Mouse (Mus musculus) liver, embryonic 14.5 days (tissue): ENCODE results near the gene Ctcf.

Experiments used
- CTCF ChIP-seq: IDR thresholded peaks from 2 replicates; pipeline ENCODE4 v1.5.1; 2016; ENCODE audit warnings: antibody characterized with exemption, low read depth, control low read depth
- EP300 ChIP-seq: IDR thresholded peaks from 2 replicates; pipeline ENCODE4 v1.6.1; 2016; ENCODE audit warnings: antibody characterized with exemption, low read depth

- TF ChIP-seq CTCF (no peak), EP300 (no peak)
These were observed 83.3 kb downstream of the Ctcf start for GRCm38 (mm10) chr8:105719637-105720036.
